Mouse (Mus musculus): Measurements from ENCODE around the gene Tspyl4.

The Tspyl4 gene

DNA sequence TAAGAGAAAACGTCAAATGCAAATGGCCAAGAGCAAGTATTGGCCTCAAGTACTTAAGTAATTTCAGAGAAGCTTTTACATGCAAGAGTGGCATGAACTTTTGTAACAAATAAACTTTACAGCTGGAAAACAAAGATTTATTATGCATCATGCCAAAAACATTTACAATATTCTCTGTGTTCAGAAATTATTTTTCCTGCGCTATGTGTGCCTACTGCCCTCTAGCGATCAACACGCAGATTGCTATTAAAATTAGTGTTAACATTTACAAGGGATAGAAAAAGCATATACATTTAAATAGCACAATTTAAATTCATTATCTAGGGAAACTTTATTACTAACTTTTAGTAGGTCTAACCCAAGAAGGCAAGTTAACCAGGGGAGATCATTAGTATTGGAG lies 29.5 kb downstream of the Tspyl4 start:
- DNase-seq, result no peak

DNA sequence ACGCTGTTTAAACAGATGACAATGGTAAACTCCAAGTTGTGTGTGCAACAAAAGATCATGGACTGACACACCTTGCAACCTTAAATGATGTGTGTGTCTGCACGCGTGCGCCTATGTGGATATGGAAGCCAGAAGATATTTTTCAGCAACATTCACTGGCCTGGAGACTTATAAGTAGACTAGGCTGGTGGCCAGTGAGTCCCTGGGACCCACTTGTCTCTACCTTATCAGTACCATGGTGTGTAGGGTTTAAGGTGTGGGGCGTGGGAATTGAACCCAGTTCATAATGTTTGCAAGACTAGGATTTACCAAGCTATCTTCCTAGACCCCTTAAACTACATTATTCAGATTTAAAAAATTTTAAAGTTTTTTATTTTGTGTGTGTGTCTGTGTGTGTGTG lies 29.9 kb downstream of the Tspyl4 start:
- DNase-seq, result no peak

DNA sequence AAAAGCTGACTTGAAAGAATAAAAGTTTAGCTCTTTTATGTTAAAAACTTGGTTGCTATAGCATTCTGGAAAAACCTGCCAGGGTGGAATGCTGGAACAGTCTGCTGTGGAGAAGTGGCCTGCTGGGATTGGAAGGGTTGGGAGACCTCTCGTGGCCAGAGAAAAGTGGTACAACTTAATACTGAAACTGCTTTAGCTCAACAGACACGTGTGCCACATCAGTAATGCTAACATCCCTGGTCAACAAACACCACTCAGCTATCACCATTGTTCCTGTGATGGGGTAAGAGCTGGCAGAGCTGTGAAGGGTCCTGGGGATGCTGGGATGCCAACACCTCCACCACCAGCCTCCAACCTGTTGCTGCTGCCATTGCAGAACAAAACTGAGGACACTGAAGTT lies 31.1 kb downstream of the Tspyl4 start:
- DNase-seq, result peak; percentile 64

DNA sequence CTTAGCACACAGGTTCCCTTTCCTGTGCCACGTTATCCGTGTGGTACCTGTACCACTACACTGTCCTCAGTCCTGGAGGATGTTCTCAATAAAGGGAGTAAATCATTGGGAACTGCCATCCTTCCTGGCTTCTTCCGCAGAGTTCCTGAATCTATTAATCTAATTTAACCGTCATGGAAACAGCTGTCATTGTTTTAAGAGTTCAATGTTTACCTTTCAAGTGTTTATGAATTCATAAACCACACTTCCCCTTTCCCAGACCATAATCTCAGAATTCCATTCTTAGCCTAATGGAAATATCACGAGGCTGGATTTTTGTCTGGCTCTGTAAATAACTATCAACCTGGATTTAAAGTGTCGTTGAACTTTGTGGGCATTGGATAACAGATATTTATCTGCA lies 43.8 kb downstream of the Tspyl4 start:
- no peak for DNase-seq

DNA sequence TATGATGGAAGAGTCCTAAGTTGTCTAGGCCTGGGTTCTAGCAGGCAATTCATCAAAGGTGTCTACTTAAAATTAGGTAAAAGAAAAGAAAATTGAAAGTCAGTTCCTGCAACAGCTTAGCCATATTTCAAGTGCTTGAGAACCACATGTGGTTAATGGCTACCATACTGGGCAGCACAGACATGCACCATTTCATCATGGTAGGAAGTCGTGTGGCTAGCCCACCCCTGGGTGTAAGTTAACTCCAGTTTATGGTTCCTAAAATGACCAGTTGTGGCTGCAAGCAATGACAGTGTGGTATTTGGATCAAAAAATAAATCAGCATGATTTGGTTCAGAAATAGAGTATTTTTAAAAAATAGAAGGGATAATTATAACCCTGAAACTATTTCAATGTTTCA lies 44.6 kb downstream of the Tspyl4 start:
- no peak for DNase-seq

Data from right cerebral cortex, adult 18-20 months (tissue).